Mouse (Mus musculus): ENCODE results near the gene Itih2.

DNA sequence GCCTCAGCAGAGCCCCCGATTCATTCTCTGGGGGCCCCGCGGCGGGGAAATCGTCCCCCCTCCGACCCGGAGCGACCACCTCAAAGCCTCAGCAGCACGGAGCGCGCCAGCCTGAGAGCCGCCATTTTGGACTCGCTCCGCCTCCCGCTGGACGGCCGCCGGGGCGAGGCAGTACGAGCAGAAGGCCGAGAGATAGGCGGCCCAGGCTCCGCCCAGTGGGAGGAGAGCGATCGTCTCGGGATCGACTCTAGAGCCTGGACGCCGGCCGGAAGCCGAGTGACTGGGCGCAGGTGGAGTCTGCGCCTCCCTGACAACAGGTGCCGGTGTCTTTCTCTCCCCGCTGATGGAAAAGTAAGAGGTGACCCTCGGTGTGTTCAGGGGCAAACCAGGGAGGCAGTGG is 82.7 kb downstream of the Itih2 start, which contains the start of gene Taf3:
- TF ChIP-seq CTCF (IDR thresholded peaks at IDR 0.05; ENCODE audit: insufficient read depth, low read depth, low read length): no peak
- TF ChIP-seq POLR2A (IDR thresholded peaks at IDR 0.05; ENCODE audit: insufficient read depth, low read depth, low read length): peak; percentile 83
